Mouse (Mus musculus): ENCODE results near the gene Tmem150a.

Gene Tmem150a

DNA sequence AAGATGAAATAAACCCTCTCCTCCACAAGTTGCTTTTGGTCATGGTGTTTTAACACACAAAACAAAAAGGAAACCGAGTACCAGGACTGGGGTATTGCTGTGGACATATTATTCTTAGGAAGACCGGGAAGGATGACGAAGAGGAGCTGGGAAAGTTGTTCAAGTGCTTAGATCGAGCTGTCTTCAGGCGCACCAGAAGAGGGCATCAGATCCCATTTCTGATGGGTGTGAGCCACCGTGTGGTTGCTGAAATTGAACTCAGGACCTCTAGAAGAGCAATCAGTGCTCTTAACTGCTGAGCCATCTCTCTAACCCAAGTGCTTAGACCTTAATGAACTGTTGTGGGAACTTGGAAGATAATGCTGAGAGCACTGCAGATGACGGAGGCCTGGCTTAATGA lies 8.8 kb downstream of the Tmem150a start:
- no peak for TF ChIP-seq POU5F1 (IDR thresholded peaks at IDR 0.05; ENCODE audit: borderline replicate concordance, low read length)
- no peak for TF ChIP-seq NANOG (IDR thresholded peaks at IDR 0.05; ENCODE audit: borderline replicate concordance, low read length)
- no peak for TF ChIP-seq CTCF (conservative IDR thresholded peaks at IDR 0.05; ENCODE audit: low read length)
- Histone ChIP-seq H3K9me3 (ENCODE audit: low read length) (no peaks in the 10 kb centered on the region), H3K4me3 (replicated peaks; ENCODE audit: low read length) (no peak overlapping the region), H3K4me1 (replicated peaks; ENCODE audit: low read depth, low read length) (peaks cover 40% of the 10 kb centered on the region), H3K27me3 (ENCODE audit: insufficient read depth, low read length) (no peaks in the 10 kb centered on the region), H3K36me3 (ENCODE audit: insufficient read depth, low read length) (peaks cover 20% of the 10 kb centered on the region)

DNA sequence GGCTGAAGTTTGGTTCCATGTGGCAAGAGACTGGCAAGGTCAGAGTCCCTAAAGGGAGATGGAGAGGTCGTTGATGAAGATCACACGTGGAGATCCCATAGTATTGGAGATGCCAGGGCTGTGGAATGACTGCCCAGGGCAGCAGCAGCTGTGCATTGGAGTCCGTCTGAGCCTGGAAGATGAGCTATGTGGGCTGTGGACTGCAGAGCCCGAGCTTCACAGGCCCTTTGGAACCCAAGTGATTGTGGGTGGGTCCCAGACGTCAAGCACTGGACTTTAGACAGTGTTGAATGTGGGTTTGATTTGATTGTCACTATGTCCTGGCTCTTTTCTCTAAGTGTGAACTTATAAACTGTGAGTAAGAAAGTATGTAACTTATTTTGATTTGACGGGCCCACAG lies 9.7 kb downstream of the Tmem150a start:
- H3K36me3 ChIP-seq (ENCODE audit: insufficient read depth, low read length) = peaks cover 10% of the 10 kb centered on the region
- no peaks in the 10 kb centered on the region for H3K27me3 ChIP-seq (ENCODE audit: insufficient read depth, low read length)
- no peak overlapping the region for H3K4me3 ChIP-seq (replicated peaks; ENCODE audit: low read length)
- H3K4me1 ChIP-seq (replicated peaks; ENCODE audit: low read depth, low read length) = peaks cover 36% of the 10 kb centered on the region
- no peaks in the 10 kb centered on the region for H3K9me3 ChIP-seq (ENCODE audit: low read length)
- no peak for TF ChIP-seq NANOG (IDR thresholded peaks at IDR 0.05; ENCODE audit: borderline replicate concordance, low read length)
- no peak for TF ChIP-seq CTCF (conservative IDR thresholded peaks at IDR 0.05; ENCODE audit: low read length)
- TF ChIP-seq POU5F1 (IDR thresholded peaks at IDR 0.05; ENCODE audit: borderline replicate concordance, low read length) = no peak

DNA sequence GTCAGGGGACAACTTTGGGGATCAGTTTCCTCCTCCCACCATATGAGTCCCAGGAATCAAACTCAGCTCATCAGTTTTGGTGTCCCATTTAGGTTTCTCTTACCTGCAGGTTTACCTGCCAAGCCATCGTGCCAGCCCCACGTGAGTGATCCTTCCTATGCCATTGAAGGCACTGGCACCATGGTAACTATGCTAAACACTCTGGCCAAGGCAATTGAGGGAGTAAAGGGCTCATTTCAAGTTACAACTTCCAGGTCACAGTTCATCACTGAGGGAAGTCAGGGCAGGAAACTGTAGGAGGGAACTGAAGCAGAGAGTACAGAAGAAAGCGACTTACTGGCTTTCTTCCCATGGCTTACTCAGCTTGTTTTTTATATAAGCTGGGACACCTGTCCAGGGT lies 11.1 kb downstream of the Tmem150a start:
- no peaks in the 10 kb centered on the region for H3K36me3 ChIP-seq (ENCODE audit: insufficient read depth, low read length)
- H3K4me3 ChIP-seq (replicated peaks; ENCODE audit: low read length) = no peak overlapping the region
- H3K4me1 ChIP-seq (replicated peaks; ENCODE audit: low read depth, low read length) = peaks cover 35% of the 10 kb centered on the region
- H3K27me3 ChIP-seq (ENCODE audit: insufficient read depth, low read length) = peaks cover 10% of the 10 kb centered on the region
- TF ChIP-seq POU5F1 (IDR thresholded peaks at IDR 0.05; ENCODE audit: borderline replicate concordance, low read length) = no peak
- TF ChIP-seq NANOG (IDR thresholded peaks at IDR 0.05; ENCODE audit: borderline replicate concordance, low read length) = no peak
- no peak for TF ChIP-seq CTCF (conservative IDR thresholded peaks at IDR 0.05; ENCODE audit: low read length)
- no peaks in the 10 kb centered on the region for H3K9me3 ChIP-seq (ENCODE audit: low read length)

DNA sequence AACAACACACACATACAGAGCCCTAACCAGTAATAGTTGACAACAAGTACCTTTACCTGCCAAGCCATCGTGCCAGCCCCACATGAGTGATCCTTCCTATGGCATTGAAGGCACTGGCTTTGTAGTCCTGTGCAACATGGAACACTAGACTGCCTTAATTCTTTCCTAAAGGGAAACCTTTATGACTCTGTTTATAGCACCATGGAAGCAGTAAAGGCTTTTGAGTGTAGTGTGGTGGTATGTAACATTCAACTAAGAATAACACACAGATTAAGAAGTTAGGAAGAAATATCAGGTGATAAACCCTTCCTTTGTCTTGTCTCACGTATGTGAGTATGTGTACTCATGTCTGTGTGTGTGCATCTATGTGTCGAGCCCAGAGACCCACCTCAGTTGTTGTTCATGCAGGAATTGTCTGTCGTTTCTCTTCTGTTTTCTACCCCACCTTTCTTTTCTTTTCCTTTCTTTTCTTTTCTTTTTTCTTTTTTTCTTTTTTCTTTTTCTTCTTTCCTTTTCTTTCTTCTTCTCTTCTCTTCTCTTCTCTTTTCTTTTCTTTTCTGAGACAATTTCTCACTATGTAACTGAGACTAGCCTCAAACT lies 11.7 kb downstream of the Tmem150a start, which contains the start of gene Rnf181:
TSS of gene Rnf181 (minus strand) at position 113 of the 600 bp plus-strand sequence.
- no peak within 1 kb of the TSS for H3K4me3 ChIP-seq (replicated peaks; ENCODE audit: low read length)
- no peaks in the 10 kb centered on the region for H3K9me3 ChIP-seq (ENCODE audit: low read length)
- TF ChIP-seq CTCF (conservative IDR thresholded peaks at IDR 0.05; ENCODE audit: low read length) = no peak
- no peaks in the 10 kb centered on the region for H3K36me3 ChIP-seq (ENCODE audit: insufficient read depth, low read length)
- H3K27me3 ChIP-seq (ENCODE audit: insufficient read depth, low read length) = peaks cover 14% of the 10 kb centered on the region
- H3K4me1 ChIP-seq (replicated peaks; ENCODE audit: low read depth, low read length) = peaks cover 30% of the 10 kb centered on the region

DNA sequence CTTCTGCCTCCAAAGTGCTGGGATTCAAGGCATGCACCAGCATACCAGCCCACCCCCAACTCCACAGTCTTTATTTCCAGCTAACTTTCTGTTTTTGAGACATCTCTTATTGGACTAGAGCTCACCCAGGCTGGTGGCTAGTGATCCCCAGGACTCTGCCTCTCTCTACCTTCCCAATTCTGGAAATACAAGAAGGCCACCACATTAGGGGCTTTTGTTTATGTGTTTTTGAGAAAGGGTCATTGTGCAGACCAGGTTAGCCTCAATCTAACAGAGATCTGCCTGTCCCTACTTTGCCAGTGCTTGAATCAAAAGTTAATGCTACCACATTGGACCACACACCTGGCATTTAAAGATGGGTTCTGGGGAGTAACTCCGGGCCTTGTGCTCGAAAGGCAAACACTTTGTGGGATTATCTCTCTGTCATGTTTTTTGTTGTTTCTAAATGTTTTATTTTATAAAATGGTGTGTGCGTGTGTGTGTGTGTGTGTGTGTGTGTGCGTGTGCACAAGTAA lies 12.3 kb downstream of the Tmem150a start:
- H3K9me3 ChIP-seq (ENCODE audit: low read length) = no peaks in the 10 kb centered on the region
- H3K27me3 ChIP-seq (ENCODE audit: insufficient read depth, low read length) = peaks cover 14% of the 10 kb centered on the region
- peaks cover 30% of the 10 kb centered on the region for H3K4me1 ChIP-seq (replicated peaks; ENCODE audit: low read depth, low read length)
- H3K36me3 ChIP-seq (ENCODE audit: insufficient read depth, low read length) = no peaks in the 10 kb centered on the region
- no peak overlapping the region for H3K4me3 ChIP-seq (replicated peaks; ENCODE audit: low read length)
- TF ChIP-seq NANOG (IDR thresholded peaks at IDR 0.05; ENCODE audit: borderline replicate concordance, low read length) (no peak), CTCF (conservative IDR thresholded peaks at IDR 0.05; ENCODE audit: low read length) (no peak), POU5F1 (IDR thresholded peaks at IDR 0.05; ENCODE audit: borderline replicate concordance, low read length) (no peak)

DNA sequence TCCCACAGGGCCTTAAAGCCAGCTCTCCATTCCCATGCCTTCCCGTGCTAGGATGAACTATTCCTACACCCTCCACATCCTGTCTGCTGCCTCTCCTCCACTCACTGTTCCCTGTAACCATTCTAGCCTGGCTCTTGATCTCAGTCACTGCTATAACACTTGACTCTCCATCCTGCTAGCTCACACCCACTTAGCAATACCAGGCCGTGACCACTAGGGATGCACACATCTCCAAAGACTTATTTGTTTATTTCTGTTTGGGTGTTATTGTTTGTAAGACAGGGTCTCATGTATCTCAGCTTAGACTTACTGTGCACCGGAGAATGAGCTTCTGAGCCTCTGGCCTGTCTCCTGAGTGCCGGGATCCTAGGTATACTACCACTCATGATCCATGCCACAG lies 14.3 kb downstream of the Tmem150a start:
- Histone ChIP-seq H3K9me3 (ENCODE audit: low read length) (no peaks in the 10 kb centered on the region), H3K4me3 (replicated peaks; ENCODE audit: low read length) (peak overlapping the region; percentile 45; the same call in 1 of the 2 replicates), H3K27me3 (ENCODE audit: insufficient read depth, low read length) (peaks cover 14% of the 10 kb centered on the region), H3K36me3 (ENCODE audit: insufficient read depth, low read length) (no peaks in the 10 kb centered on the region), H3K4me1 (replicated peaks; ENCODE audit: low read depth, low read length) (peaks cover 21% of the 10 kb centered on the region)
- no peak for TF ChIP-seq NANOG (IDR thresholded peaks at IDR 0.05; ENCODE audit: borderline replicate concordance, low read length)
- TF ChIP-seq CTCF (conservative IDR thresholded peaks at IDR 0.05; ENCODE audit: low read length) = peak; percentile 50

DNA sequence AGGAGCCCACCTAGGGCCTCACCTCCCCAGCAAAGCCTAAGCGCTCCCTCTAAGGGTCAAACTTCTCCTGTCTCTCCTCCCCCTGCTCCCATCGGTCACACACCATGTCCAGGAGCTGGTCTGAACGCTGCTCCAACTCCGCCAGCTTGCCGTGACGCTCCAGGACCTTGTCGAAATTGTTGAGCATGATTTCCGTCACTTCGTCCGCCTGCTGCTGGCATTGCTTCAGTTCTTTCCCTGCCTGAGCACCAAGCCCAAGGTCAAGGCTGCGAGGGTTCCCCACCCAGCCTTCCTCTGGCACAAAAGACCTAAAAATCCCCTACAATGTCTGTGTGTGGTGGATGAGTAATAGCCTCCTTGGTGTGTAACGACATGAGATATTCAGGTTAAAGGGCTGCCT lies 14.8 kb downstream of the Tmem150a start:
- TF ChIP-seq NANOG (IDR thresholded peaks at IDR 0.05; ENCODE audit: borderline replicate concordance, low read length) = no peak
- no peak for TF ChIP-seq CTCF (conservative IDR thresholded peaks at IDR 0.05; ENCODE audit: low read length)
- no peak for TF ChIP-seq POU5F1 (IDR thresholded peaks at IDR 0.05; ENCODE audit: borderline replicate concordance, low read length)
- peaks cover 14% of the 10 kb centered on the region for H3K27me3 ChIP-seq (ENCODE audit: insufficient read depth, low read length)
- peaks cover 21% of the 10 kb centered on the region for H3K4me1 ChIP-seq (replicated peaks; ENCODE audit: low read depth, low read length)
- H3K9me3 ChIP-seq (ENCODE audit: low read length) = no peaks in the 10 kb centered on the region
- no peaks in the 10 kb centered on the region for H3K36me3 ChIP-seq (ENCODE audit: insufficient read depth, low read length)
- peak overlapping the region; percentile 45; the same call in 1 of the 2 replicates for H3K4me3 ChIP-seq (replicated peaks; ENCODE audit: low read length)

DNA sequence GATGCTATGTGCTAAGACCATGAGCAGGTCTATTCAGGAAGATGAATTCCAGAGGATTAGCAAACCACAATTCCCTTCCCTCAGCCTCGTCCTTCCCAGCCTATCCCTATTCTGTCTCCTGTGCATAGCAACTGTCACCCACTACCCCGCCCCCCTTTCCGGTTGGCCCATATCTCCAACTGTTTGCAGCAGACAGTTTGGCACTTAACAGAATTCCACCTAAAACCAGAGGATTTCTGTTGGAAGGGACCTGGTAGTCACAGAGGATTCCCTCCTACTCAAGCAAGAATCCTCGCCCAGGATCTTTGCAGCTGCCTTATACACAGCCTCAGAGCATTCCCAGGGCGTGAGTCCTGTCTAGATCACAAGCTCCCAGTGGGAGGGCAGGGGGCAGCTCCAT lies 15.9 kb downstream of the Tmem150a start:
- no peak overlapping the region for H3K4me3 ChIP-seq (replicated peaks; ENCODE audit: low read length)
- no peak for TF ChIP-seq POU5F1 (IDR thresholded peaks at IDR 0.05; ENCODE audit: borderline replicate concordance, low read length)
- no peak for TF ChIP-seq CTCF (conservative IDR thresholded peaks at IDR 0.05; ENCODE audit: low read length)
- TF ChIP-seq NANOG (IDR thresholded peaks at IDR 0.05; ENCODE audit: borderline replicate concordance, low read length) = no peak
- H3K36me3 ChIP-seq (ENCODE audit: insufficient read depth, low read length) = no peaks in the 10 kb centered on the region

DNA sequence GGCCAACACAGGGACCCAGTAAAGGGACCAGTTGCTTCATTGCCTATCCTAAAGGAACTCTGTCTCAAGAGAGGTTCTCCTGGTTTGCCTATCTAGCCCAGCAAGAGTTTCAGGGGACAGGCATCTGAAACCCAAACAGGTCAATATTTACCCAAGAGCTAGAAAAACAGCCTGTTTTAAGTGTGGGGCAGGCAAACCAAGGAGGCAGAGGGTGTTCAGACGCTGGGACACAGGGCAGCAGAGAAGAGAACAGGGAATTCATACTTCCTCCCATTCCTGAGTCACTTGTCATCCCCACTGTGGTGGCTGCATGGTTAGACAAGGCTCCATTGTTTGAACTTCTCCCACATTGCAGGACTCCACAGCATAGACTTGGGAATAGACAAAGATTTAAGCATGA lies 16.3 kb downstream of the Tmem150a start:
- Histone ChIP-seq H3K4me1 (replicated peaks; ENCODE audit: low read depth, low read length) (peaks cover 18% of the 10 kb centered on the region), H3K36me3 (ENCODE audit: insufficient read depth, low read length) (no peaks in the 10 kb centered on the region), H3K4me3 (replicated peaks; ENCODE audit: low read length) (no peak overlapping the region), H3K27me3 (ENCODE audit: insufficient read depth, low read length) (peaks cover 16% of the 10 kb centered on the region), H3K9me3 (ENCODE audit: low read length) (no peaks in the 10 kb centered on the region)
- no peak for TF ChIP-seq POU5F1 (IDR thresholded peaks at IDR 0.05; ENCODE audit: borderline replicate concordance, low read length)
- no peak for TF ChIP-seq CTCF (conservative IDR thresholded peaks at IDR 0.05; ENCODE audit: low read length)
- TF ChIP-seq NANOG (IDR thresholded peaks at IDR 0.05; ENCODE audit: borderline replicate concordance, low read length) = no peak

More for the DNA sequence above, 15.9 kb downstream of the Tmem150a start:
- H3K27me3 ChIP-seq (ENCODE audit: insufficient read depth, low read length) = peaks cover 14% of the 10 kb centered on the region
- H3K9me3 ChIP-seq (ENCODE audit: low read length) = no peaks in the 10 kb centered on the region
- peaks cover 18% of the 10 kb centered on the region for H3K4me1 ChIP-seq (replicated peaks; ENCODE audit: low read depth, low read length)

All from E14TG2a.4 (cell line).